Mouse (Mus musculus) cerebellum, postnatal 14 days (tissue): ENCODE measurements at regions not wholly inside any gene's neighbourhood (a gene's known extent, or its start where the extent isn't known, plus 50 kb on each side); places are given as distances from the start of the nearest gene placed in this dataset.
A peak's percentile ranks its signal among the peaks of the same experiment; 100 is the strongest.

Source experiments
- DNase-seq, 2 experiments: peaks; one replicate each; pipeline ENCODE4 v3.0.0; 2021; ENCODE audit warnings: mixed read lengths in 2 of 2

- peak; percentile 3 to 28 for DNase-seq
Measured at GRCm38 (mm10) chrX:17965375-17965774, 180.3 kb upstream of the Dusp21 start.

GRCm38 (mm10) chrX:18014361-18014760 lies 131.3 kb upstream of the Dusp21 start:
- DNase-seq: no peak

- no peak for DNase-seq
Measured at GRCm38 (mm10) chrX:18048621-18049020, 97.0 kb upstream of the Dusp21 start.

GRCm38 (mm10) chrX:18081449-18081848 lies 64.2 kb upstream of the Dusp21 start:
- DNase-seq: peak; percentile 69 to 71

GRCm38 (mm10) chrX:18093274-18093673 lies 52.4 kb upstream of the Dusp21 start:
- DNase-seq: no peak
